Mouse (Mus musculus): ENCODE results near the gene Trp53i11.

- TF ChIP-seq UBTF (IDR thresholded peaks at IDR 0.05; ENCODE audit: low read depth, low read length) (no peak), CTCF (conservative IDR thresholded peaks at IDR 0.05 in 1 of 2, IDR thresholded peaks at IDR 0.05 in 1 of 2; ENCODE audit: low read depth in 2 of 2, low read length in 2 of 2) (no peak), CHD1 (IDR thresholded peaks at IDR 0.05; ENCODE audit: low read depth, low read length) (no peak), MYC (IDR thresholded peaks at IDR 0.05; ENCODE audit: low read depth, low read length) (no peak), EP300 (IDR thresholded peaks at IDR 0.05; ENCODE audit: low read length) (no peak), NRF1 (IDR thresholded peaks at IDR 0.05; ENCODE audit: low read depth, low read length) (no peak), RAD21 (IDR thresholded peaks at IDR 0.05; ENCODE audit: low read depth, low read length) (no peak), USF2 (conservative IDR thresholded peaks at IDR 0.05; ENCODE audit: low read depth, low read length) (no peak), POLR2A (IDR thresholded peaks at IDR 0.05; ENCODE audit: low read depth, low read length) (no peak)
Measured at GRCm38 (mm10) chr2:93202782-93203181, 15.4 kb downstream of the Trp53i11 start.

All from CH12.LX (cell line).